Mouse (Mus musculus): ENCODE data around the gene Pdpn.

- TF ChIP-seq CTCF (IDR thresholded peaks at IDR 0.05; ENCODE audit: borderline replicate concordance, insufficient read depth, low read length) (no peak), POLR2A (IDR thresholded peaks at IDR 0.05; ENCODE audit: low read depth, low read length) (no peak)
Observed at GRCm38 (mm10) chr4:143301875-143302274, 2.5 kb upstream of the Pdpn start.
